Mouse (Mus musculus) liver, embryonic 11.5 days (tissue): Measurements from ENCODE around the gene Dennd1c. TPM values are rescaled to one million over a fixed set of nuclear protein-coding genes. Genes with fewer than 3 reads are reported as not detected.

Experiments used
- ATAC-seq: fragments of 200-750 bp; cut with Nextera tagmentation; replicated peaks from 2 replicates; pipeline ENCODE4 v1.8.0; 2017; ENCODE audit warnings: moderate number of reproducible peaks, mild to moderate bottlenecking, moderate TSS enrichment, moderate library complexity; ENCODE audit not compliant: low FRiP score
- DNase-seq: peaks from one replicate; pipeline ENCODE4 v3.0.0-alpha.2; 2017; ENCODE audit warnings: low spot score
- H3K27ac ChIP-seq: fragments of 300-500 bp; sonication (generic); 2 replicates; pipeline ENCODE4 v1.5.1; 2014; ENCODE audit warnings: mild to moderate bottlenecking, low read depth, low read length, control low read depth
- H3K27me3 ChIP-seq: fragments of 300-500 bp; sonication (generic); replicated peaks from 2 replicates; pipeline ENCODE4 v1.6.1; 2014; ENCODE audit warnings: low read length, mixed read lengths; ENCODE audit not compliant: control insufficient read depth, insufficient read depth
- H3K36me3 ChIP-seq: fragments of 300-500 bp; sonication (generic); 2 replicates; pipeline ENCODE4 v1.6.1; 2014; ENCODE audit warnings: mild to moderate bottlenecking, low read length, moderate library complexity, mixed read lengths; ENCODE audit not compliant: control insufficient read depth, insufficient read depth
- H3K4me1 ChIP-seq: fragments of 300-500 bp; sonication (generic); replicated peaks from 2 replicates; pipeline ENCODE4 v1.6.1; 2014; ENCODE audit warnings: low read length, mixed read lengths; ENCODE audit not compliant: control insufficient read depth, insufficient read depth
- H3K4me2 ChIP-seq: fragments of 300-500 bp; sonication (generic); 2 replicates; pipeline ENCODE4 v1.6.1; 2014; ENCODE audit warnings: mild to moderate bottlenecking, control low read depth, moderate library complexity
- H3K4me3 ChIP-seq: fragments of 300-500 bp; sonication (generic); 2 replicates; pipeline ENCODE4 v1.5.1; 2014; ENCODE audit warnings: low read depth, low read length, control low read depth
- H3K9ac ChIP-seq: fragments of 300-500 bp; sonication (generic); 2 replicates; pipeline ENCODE4 v1.6.1; 2014; ENCODE audit warnings: low read depth, low read length, control low read depth
- H3K9me3 ChIP-seq: fragments of 300-500 bp; sonication (generic); 2 replicates; pipeline ENCODE4 v1.6.1; 2016; ENCODE audit warnings: low read length, inconsistent platforms, mixed read lengths; ENCODE audit not compliant: control insufficient read depth
- WGBS: fragments of 180-500 bp; shearing (Covaris S2); extraction: QIAGEN DNeasy Blood & Tissue Kit; methylation state at CpG from one replicate; pipeline ENCODE4 v1.1.7; 2014; 5-methylcytosine and 5-hydroxymethylcytosine counted together
- polyA plus RNA-seq: library from polyadenylated mRNA; unstranded; fragments of >200 nt; fragmentation: Nextera tagmentation; extraction: Ambion mirVana; gene quantifications from 2 replicates; pipeline ENCODE4 v1.2.1, GENCODE M21; 2014

Gene Dennd1c
- polyA plus RNA-seq, 1 experiment from 2014 or later, result 2.1 TPM

GRCm38 (mm10) chr17:57102276-57102675 lies 24.0 kb upstream of the Dennd1c start:
- 0 out of 2 replicates have a peak, but pooled peaks cover 5% of the 10 kb centered on the region for H3K4me1 ChIP-seq
- peaks cover 7% of the 10 kb centered on the region; the same call in 1 of the 2 replicates for H3K27me3 ChIP-seq
- no peak overlapping the region for H3K27ac ChIP-seq
- no peak overlapping the region for H3K9ac ChIP-seq
- no peaks in the 10 kb centered on the region for H3K36me3 ChIP-seq
- no peaks in the 10 kb centered on the region for H3K9me3 ChIP-seq
- ATAC-seq (no peak), DNase-seq (no peak)
- no peak overlapping the region for H3K4me3 ChIP-seq
- no peak overlapping the region for H3K4me2 ChIP-seq
- 66% methylated on average over 2 of the region's 2 CpGs for WGBS

- Histone ChIP-seq H3K9me3 (no peaks in the 10 kb centered on the region), H3K4me1 (0 out of 2 replicates have a peak, but pooled peaks cover 5% of the 10 kb centered on the region), H3K36me3 (no peaks in the 10 kb centered on the region), H3K9ac (no peak overlapping the region), H3K27ac (no peak overlapping the region), H3K4me2 (peak overlapping the region; percentile 50), H3K4me3 (peak overlapping the region; percentile 10; the same call in 1 of the 2 replicates), H3K27me3 (peaks cover 5% of the 10 kb centered on the region)
- peak; percentile 79 for ATAC-seq
- peak; percentile 63 for DNase-seq
- WGBS, result 7% methylated on average over 10 of the region's 10 CpGs
Observed at GRCm38 (mm10) chr17:57099629-57100325, 21.5 kb upstream of the Dennd1c start.

GRCm38 (mm10) chr17:57098321-57098720 lies 20.0 kb upstream of the Dennd1c start:
- no peak overlapping the region for H3K27ac ChIP-seq
- ATAC-seq, result no peak

GRCm38 (mm10) chr17:57096623-57096920 lies 18.3 kb upstream of the Dennd1c start:
- Histone ChIP-seq H3K4me2 (peak overlapping the region; percentile 51), H3K9me3 (no peaks in the 10 kb centered on the region), H3K9ac (no peak overlapping the region), H3K27me3 (peaks cover 5% of the 10 kb centered on the region), H3K36me3 (no peaks in the 10 kb centered on the region), H3K4me1 (0 out of 2 replicates have a peak, but pooled peaks cover 5% of the 10 kb centered on the region), H3K4me3 (peak overlapping the region; percentile 19; the same call in 1 of the 2 replicates), H3K27ac (no peak overlapping the region)
- 1% methylated on average over 11 of the region's 11 CpGs for WGBS
- DNase-seq (peak; percentile 79), ATAC-seq (peak; percentile 72)

More at GRCm38 (mm10) chr17:57098321-57098720, 20.0 kb upstream of the Dennd1c start:
- H3K4me2 ChIP-seq, result no peak overlapping the region
- no peak overlapping the region for H3K9ac ChIP-seq
- no peaks in the 10 kb centered on the region for H3K9me3 ChIP-seq
- DNase-seq, result no peak
- WGBS, result 60% methylated on average over 5 of the region's 5 CpGs
- no peaks in the 10 kb centered on the region for H3K36me3 ChIP-seq
- 0 out of 2 replicates have a peak, but pooled peaks cover 5% of the 10 kb centered on the region for H3K4me1 ChIP-seq
- peaks cover 5% of the 10 kb centered on the region for H3K27me3 ChIP-seq
- H3K4me3 ChIP-seq, result no peak overlapping the region

GRCm38 (mm10) chr17:57095855-57096622 lies 17.7 kb upstream of the Dennd1c start:
- WGBS, result under 1% methylated on average over 18 of the region's 19 CpGs
- H3K27ac ChIP-seq, result no peak overlapping the region
- no peak overlapping the region for H3K9ac ChIP-seq
- 0 out of 2 replicates have a peak, but pooled peaks cover 5% of the 10 kb centered on the region for H3K4me1 ChIP-seq
- DNase-seq (peak; percentile 49), ATAC-seq (peak; percentile 60)
- H3K4me3 ChIP-seq, result peak overlapping the region; percentile 19; the same call in 1 of the 2 replicates
- H3K9me3 ChIP-seq, result no peaks in the 10 kb centered on the region
- H3K27me3 ChIP-seq, result peaks cover 5% of the 10 kb centered on the region
- H3K4me2 ChIP-seq, result peak overlapping the region; percentile 51
- H3K36me3 ChIP-seq, result no peaks in the 10 kb centered on the region

- no peak for ATAC-seq
- Histone ChIP-seq H3K4me2 (no peak overlapping the region), H3K9ac (no peak overlapping the region), H3K4me3 (no peak overlapping the region), H3K27me3 (peaks cover 5% of the 10 kb centered on the region), H3K27ac (no peak overlapping the region), H3K36me3 (no peaks in the 10 kb centered on the region), H3K9me3 (no peaks in the 10 kb centered on the region), H3K4me1 (0 out of 2 replicates have a peak, but pooled peaks cover 5% of the 10 kb centered on the region)
- DNase-seq, result no peak
- 80% methylated on average over 3 of the region's 3 CpGs for WGBS
Observed at GRCm38 (mm10) chr17:57094222-57094621, 15.9 kb upstream of the Dennd1c start.

- Histone ChIP-seq H3K9ac (no peak within 1 kb of the TSS), H3K27me3 (peaks cover 21% of the 10 kb centered on the region), H3K27ac (no peak within 1 kb of the TSS), H3K4me1 (peaks cover 2% of the 10 kb centered on the region; the same call in 1 of the 2 replicates), H3K4me3 (peak within 1 kb of the TSS; percentile 20), H3K9me3 (no peaks in the 10 kb centered on the region), H3K36me3 (no peaks in the 10 kb centered on the region), H3K4me2 (peak within 1 kb of the TSS; percentile 50)
- no peak for DNase-seq
- ATAC-seq, result peak; percentile 45; the same call in 1 of the 2 replicates
- 5% methylated on average over 31 of the region's 31 CpGs for WGBS
Observed at GRCm38 (mm10) chr17:57087049-57087832, 8.9 kb upstream of the Dennd1c start, which contains the start of gene Tubb4a. Tubb4a (minus strand) TSS chr17:57087782.
